Mouse (Mus musculus) midbrain, embryonic 15.5 days (tissue): ENCODE results near the gene Gm6169. TPM values are rescaled to one million over a fixed set of nuclear protein-coding genes. Genes with fewer than 3 reads are reported as not detected.
"Not testable (repeated sequence)": the region's sequence is repeated elsewhere in the genome, so short reads cannot be mapped to it uniquely, and the experiment has no call there.

Experiments
- ATAC-seq: fragments of 200-750 bp; cut with Nextera tagmentation; replicated peaks from 2 replicates; pipeline ENCODE4 v1.8.0; 2017; ENCODE audit warnings: moderate TSS enrichment
- H3K27ac ChIP-seq: fragments of 300-500 bp; sonication (generic); 2 replicates; pipeline ENCODE4 v1.5.1; 2015; ENCODE audit warnings: mild to moderate bottlenecking, inconsistent platforms
- H3K27me3 ChIP-seq: fragments of 300-500 bp; sonication (generic); replicated peaks from 2 replicates; pipeline ENCODE4 v1.6.1; 2015; ENCODE audit warnings: inconsistent platforms
- H3K36me3 ChIP-seq: fragments of 300-500 bp; sonication (generic); replicated peaks from 2 replicates; pipeline ENCODE4 v1.6.1; 2015; ENCODE audit warnings: inconsistent platforms
- H3K4me1 ChIP-seq: fragments of 300-500 bp; sonication (generic); 2 replicates; pipeline ENCODE4 v1.6.1; 2015; ENCODE audit warnings: inconsistent platforms
- H3K4me2 ChIP-seq: fragments of 300-500 bp; sonication (generic); 2 replicates; pipeline ENCODE4 v1.6.1; 2015; ENCODE audit warnings: inconsistent platforms, mild to moderate bottlenecking, moderate library complexity
- H3K4me3 ChIP-seq: fragments of 300-500 bp; sonication (generic); 2 replicates; pipeline ENCODE4 v1.5.1; 2015; ENCODE audit warnings: mild to moderate bottlenecking, inconsistent platforms
- H3K9ac ChIP-seq: fragments of 300-500 bp; sonication (generic); 2 replicates; pipeline ENCODE4 v1.6.1; 2015; ENCODE audit warnings: mild to moderate bottlenecking, inconsistent platforms
- H3K9me3 ChIP-seq: fragments of 300-500 bp; sonication (generic); 2 replicates; pipeline ENCODE4 v1.6.1; 2016; ENCODE audit warnings: inconsistent platforms
- WGBS: fragments of 180-500 bp; shearing (Covaris S2); methylation state at CpG from one replicate; pipeline ENCODE4 v1.1.7; 2015; ENCODE audit warnings: mixed read lengths; 5-methylcytosine and 5-hydroxymethylcytosine counted together
- polyA plus RNA-seq: library from polyadenylated mRNA; unstranded; fragments of >200 nt; fragmentation: Nextera tagmentation; extraction: Ambion mirVana; gene quantifications from 2 replicates; pipeline ENCODE4 v1.2.1, GENCODE M21; 2015

Gm6169 gene
- 0.64 and 0.77 TPM in 2 replicates for polyA plus RNA-seq

DNA sequence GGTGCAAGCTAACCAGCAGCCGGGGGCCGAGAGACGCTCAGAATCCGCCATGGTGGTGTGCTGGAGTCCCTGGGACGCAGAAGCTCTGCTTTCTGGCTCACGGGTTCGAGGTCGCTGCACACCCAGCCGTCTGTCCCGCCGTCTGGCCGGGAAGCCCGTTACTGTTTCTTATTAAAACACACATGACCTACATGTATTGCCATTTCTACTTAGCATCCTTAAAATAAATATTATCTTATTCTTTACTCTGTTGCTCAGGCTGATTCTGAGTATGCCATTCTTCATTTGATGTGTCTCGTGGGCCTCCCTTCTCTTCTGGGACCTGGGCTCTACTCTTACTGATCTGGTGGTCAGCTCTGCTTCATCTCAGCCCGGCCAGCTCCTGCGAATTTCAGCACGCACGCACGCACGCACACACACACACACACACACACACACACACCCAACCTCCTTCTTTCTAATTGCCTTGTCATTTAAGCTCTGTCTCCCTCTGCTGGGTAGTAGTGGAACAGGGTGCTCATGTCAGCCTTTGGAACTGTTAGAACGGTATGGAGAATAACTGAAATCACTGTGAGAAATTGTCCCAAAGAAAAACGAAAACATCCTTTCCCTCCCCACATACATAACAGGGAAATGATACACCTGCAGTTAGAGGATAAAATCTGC, at the start of gene Gm6169:
Gm6169 (minus strand) TSS at position 51 of the 666 bp plus-strand sequence.
- no peak within 1 kb of the TSS for H3K27ac ChIP-seq
- peak; percentile 60; the same call in 1 of the 2 replicates for ATAC-seq
- H3K36me3 ChIP-seq, result peaks cover 7% of the 10 kb centered on the region
- no peak within 1 kb of the TSS for H3K9ac ChIP-seq
- 78% methylated on average over 22 of the region's 22 CpGs for WGBS
- H3K9me3 ChIP-seq, result no peaks in the 10 kb centered on the region
- no peaks in the 10 kb centered on the region for H3K27me3 ChIP-seq
- no peaks in the 10 kb centered on the region for H3K4me1 ChIP-seq
- no peak within 1 kb of the TSS for H3K4me3 ChIP-seq
- H3K4me2 ChIP-seq, result no peak within 1 kb of the TSS

DNA sequence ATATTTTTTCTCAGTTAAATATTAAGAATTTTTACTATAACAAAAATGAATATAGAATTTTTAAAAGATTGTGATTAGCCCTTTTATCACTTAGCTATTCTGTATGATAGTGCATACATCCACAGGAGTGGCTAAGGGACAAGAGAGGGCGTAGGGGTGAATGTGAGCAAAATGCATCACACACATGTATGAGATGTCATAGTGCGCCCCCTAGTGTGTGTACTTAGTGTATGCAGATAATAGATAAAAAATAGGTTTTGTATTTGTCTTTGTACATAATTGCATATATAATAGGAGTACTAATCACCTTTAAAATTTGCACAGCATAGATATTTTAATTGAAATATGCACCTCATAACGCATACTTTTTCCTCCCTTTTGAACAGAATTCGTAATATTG, 46.8 kb upstream of the Gm6169 start:
- Histone ChIP-seq H3K9ac (no peak overlapping the region), H3K27me3 (no peaks in the 10 kb centered on the region), H3K27ac (no peak overlapping the region), H3K4me3 (no peak overlapping the region), H3K9me3 (no peaks in the 10 kb centered on the region), H3K36me3 (peaks cover 31% of the 10 kb centered on the region), H3K4me2 (no peak overlapping the region), H3K4me1 (no peaks in the 10 kb centered on the region)
- WGBS, result 63% methylated on average over 4 of the region's 4 CpGs
- ATAC-seq, result no peak

DNA sequence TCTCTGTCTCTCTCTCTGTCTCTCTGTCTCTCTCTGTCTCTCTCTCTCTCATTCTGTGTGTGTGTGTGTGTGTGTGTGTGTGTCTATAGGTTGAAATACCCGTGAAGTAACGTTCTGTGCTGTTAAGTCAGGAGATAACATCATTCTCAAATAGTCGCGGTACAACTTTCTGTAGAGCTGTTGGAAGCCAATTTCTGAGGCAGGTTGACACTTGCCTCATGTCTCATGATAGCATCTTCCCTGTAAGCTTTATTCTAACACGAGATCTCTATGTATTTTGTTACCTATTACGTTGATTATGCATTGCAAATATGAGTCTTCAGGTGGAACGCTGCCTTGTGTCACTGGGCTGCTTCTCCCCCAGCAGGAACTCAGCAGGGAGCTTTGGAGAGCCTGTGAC, 43.3 kb upstream of the Gm6169 start:
- no peak overlapping the region for H3K9ac ChIP-seq
- H3K27me3 ChIP-seq, result no peaks in the 10 kb centered on the region
- peaks cover 8% of the 10 kb centered on the region for H3K4me1 ChIP-seq
- H3K27ac ChIP-seq, result no peak overlapping the region
- ATAC-seq, result no peak
- H3K4me2 ChIP-seq, result no peak overlapping the region
- peaks cover 13% of the 10 kb centered on the region for H3K36me3 ChIP-seq
- 86% methylated on average over 7 of the region's 7 CpGs for WGBS
- no peak overlapping the region for H3K4me3 ChIP-seq
- no peaks in the 10 kb centered on the region for H3K9me3 ChIP-seq

DNA sequence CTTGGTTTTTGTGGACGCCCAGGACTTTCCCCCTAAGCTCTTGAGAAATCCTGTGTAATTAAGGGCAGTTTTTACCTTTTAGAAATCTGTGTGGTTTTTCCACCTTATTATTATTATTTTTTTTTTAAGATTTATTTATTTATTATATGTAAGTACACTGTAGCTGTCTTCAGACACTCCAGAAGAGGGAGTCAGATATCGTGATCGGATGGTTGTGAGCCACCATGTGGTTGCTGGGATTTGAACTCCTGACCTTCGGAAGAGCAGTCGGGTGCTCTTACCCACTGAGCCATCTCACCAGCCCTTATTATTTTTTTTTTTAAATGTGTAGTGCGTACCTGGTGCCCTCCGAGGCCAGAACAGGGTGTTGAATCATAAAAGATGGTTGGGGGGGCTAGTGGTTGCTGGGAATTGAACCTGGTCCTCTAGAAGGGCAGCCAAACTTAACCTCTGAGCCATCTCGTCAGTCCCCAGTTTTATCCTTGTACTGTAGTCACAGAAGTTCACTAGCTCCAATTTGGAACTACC, 39.4 kb upstream of the Gm6169 start:
- Histone ChIP-seq H3K4me2 (peak overlapping the region; percentile 73), H3K4me3 (peak overlapping the region; percentile 96), H3K4me1 (peaks cover 15% of the 10 kb centered on the region), H3K27ac (peak overlapping the region; percentile 94), H3K9ac (peak overlapping the region; percentile 95)
- H3K36me3 ChIP-seq, H3K9me3 ChIP-seq, H3K27me3 ChIP-seq: not testable (repeated sequence)
- ATAC-seq, result peak; percentile 19; the same call in 1 of the 2 replicates
- 33% methylated on average over 8 of the region's 8 CpGs for WGBS

DNA sequence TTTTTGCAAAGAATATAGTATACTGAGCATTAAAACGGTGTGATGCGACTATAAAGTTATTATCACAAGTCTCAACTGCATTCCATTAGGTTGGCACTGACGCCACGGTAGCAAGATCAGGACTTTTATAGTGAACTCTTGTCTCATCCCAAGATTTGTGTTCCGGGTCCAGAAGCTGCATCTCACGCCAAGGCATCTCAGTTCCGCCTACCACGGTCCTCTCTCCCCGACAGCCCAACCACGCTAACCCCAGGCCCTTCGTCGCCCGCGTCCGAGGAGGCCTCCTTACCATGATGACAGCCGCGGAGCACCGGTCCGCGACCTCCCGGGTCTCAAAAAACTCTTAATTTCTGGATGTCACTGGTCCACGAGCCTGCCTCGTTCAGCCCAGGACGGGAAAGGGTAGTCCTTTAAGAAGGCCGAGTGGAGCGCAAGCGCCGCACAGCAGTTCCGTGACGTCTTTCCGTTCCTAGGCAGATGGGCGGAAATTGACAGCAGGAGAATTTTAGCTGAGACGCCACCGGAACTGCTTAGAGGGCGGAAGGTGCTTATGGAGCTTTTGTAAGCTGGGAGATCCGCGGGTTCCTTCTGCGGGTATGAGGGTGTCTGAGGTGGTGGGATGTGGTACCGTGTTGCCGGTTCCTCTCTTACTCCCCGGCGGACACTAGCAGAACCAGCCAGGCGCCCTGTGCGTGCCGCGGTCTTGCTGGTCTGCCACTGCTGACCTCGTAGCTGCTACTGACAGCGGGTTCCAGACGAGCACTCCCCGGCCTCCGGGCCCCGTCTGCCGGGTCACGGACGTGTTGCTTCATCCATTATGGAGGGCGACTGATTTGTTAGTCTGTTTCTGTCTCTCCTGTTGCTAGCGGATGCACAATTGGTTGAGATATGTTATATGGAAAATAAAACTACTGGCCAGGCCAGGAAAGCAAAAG, 38.7 kb upstream of the Gm6169 start, which contains the start of the genes Gfm2 and Nsa2:
Gfm2 (plus strand) TSS at position 472 of the 935 bp plus-strand sequence.
Nsa2 (minus strand) TSS at position 472 of the 935 bp plus-strand sequence.
- no peaks in the 10 kb centered on the region for H3K27me3 ChIP-seq
- no peaks in the 10 kb centered on the region for H3K9me3 ChIP-seq
- under 1% methylated on average over 57 of the region's 57 CpGs for WGBS
- peaks cover 12% of the 10 kb centered on the region for H3K36me3 ChIP-seq
- H3K4me2 ChIP-seq, result peak within 1 kb of the TSS; percentile 73
- H3K27ac ChIP-seq, result peak within 1 kb of the TSS; percentile 94
- peak within 1 kb of the TSS; percentile 95 for H3K9ac ChIP-seq
- peak; percentile 99 for ATAC-seq
- H3K4me1 ChIP-seq, result peaks cover 15% of the 10 kb centered on the region
- peak within 1 kb of the TSS; percentile 96 for H3K4me3 ChIP-seq

DNA sequence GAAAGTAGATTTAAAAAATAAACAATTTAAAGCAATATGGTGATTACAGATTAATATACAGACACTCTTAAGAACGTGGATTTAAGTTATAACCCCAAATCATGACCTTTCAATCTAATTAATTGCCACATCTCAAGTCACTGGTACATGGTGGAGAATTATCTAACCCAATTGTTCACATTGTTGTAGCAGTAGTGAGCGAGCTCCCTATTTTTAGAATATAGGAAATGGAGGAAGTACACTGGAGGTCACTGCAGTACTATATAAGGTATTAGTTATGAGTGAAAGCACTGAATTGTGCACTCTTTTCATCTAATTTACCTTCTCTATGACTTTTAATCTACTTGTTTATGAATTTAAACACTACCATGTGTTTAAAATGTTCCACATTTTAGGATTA, 31.4 kb upstream of the Gm6169 start:
- H3K27me3 ChIP-seq, H3K9ac ChIP-seq, H3K27ac ChIP-seq, ATAC-seq, H3K4me1 ChIP-seq, H3K4me2 ChIP-seq, H3K9me3 ChIP-seq, H3K4me3 ChIP-seq: not testable (repeated sequence)
- no CpG with 5 or more reads among the region's 2 CpGs for WGBS
- peaks cover 29% of the 10 kb centered on the region for H3K36me3 ChIP-seq

DNA sequence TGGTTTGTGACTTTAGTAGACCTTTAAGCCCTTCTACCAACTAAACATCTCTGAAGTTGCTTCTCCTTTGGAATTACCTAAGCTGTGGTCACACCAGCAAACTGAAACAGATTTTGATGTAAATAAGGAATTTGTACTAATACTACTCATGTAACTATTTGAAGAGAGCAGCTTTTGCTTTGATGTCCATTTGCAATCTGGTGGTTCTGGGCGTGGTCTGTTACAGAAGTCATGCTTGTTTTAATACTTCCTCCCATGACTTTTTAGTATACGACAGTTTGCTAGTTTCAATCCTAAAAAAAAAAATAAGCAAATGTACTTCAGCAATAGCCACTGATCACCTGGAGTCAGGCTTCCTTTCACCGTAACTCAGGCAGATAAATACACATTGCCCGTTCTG, 30.6 kb upstream of the Gm6169 start:
- WGBS, result 88% methylated on average over 4 of the region's 4 CpGs
- H3K9ac ChIP-seq, ATAC-seq, H3K9me3 ChIP-seq, H3K27ac ChIP-seq, H3K27me3 ChIP-seq, H3K4me3 ChIP-seq, H3K4me1 ChIP-seq, H3K4me2 ChIP-seq: not testable (repeated sequence)
- H3K36me3 ChIP-seq, result peaks cover 26% of the 10 kb centered on the region

DNA sequence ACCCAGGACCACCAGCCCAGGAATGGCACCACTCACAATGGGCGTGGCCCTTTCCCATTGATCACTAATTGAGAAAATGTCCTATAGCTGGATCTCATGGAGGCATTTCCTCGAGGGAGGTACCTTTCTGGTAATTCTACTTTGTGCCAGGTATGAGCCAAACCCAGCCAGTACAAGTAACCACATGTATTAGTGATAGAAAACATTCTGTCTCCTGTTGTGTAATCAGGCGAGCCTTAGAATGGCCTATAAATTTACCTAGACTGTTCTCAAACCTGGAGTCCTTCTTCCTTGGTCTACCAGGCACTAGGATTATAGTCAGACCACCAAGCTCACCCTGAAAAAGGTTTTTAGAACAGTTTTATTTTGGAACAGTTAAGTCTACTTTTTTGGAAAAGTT, 22.3 kb upstream of the Gm6169 start:
- no peaks in the 10 kb centered on the region for H3K4me1 ChIP-seq
- no peaks in the 10 kb centered on the region for H3K27me3 ChIP-seq
- ATAC-seq, result no peak
- H3K4me3 ChIP-seq, result no peak overlapping the region
- H3K4me2 ChIP-seq, result no peak overlapping the region
- H3K36me3 ChIP-seq, result peaks cover 35% of the 10 kb centered on the region; the same call in 1 of the 2 replicates
- WGBS, result 79% methylated on average over 3 of the region's 3 CpGs
- no peaks in the 10 kb centered on the region for H3K9me3 ChIP-seq
- H3K9ac ChIP-seq, result no peak overlapping the region
- H3K27ac ChIP-seq, result no peak overlapping the region

DNA sequence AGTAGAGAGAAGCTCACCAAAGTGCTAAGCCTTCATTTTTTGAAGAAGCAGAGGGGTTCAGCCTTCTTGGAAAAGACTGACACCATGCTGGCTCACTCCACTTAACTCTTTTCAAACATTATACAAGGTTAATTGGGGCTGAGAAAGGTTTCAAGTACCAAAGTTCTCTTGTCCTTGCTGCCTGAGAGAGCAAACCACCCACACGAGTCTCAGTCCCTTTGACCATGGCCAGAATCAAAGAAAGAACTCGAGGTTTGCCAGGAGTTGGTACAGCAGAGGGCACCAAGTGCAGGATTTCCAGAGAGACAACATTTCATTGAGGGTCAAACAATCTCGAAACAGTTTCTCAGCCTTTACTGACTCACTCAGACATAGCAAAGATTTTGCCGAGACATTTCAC, 10.0 kb upstream of the Gm6169 start:
- Histone ChIP-seq H3K9me3 (no peaks in the 10 kb centered on the region), H3K4me1 (no peaks in the 10 kb centered on the region), H3K4me3 (no peak overlapping the region), H3K27ac (no peak overlapping the region), H3K4me2 (no peak overlapping the region), H3K36me3 (peaks cover 17% of the 10 kb centered on the region; the same call in 1 of the 2 replicates), H3K9ac (no peak overlapping the region), H3K27me3 (no peaks in the 10 kb centered on the region)
- WGBS, result 83% methylated on average over 4 of the region's 4 CpGs
- no peak for ATAC-seq

DNA sequence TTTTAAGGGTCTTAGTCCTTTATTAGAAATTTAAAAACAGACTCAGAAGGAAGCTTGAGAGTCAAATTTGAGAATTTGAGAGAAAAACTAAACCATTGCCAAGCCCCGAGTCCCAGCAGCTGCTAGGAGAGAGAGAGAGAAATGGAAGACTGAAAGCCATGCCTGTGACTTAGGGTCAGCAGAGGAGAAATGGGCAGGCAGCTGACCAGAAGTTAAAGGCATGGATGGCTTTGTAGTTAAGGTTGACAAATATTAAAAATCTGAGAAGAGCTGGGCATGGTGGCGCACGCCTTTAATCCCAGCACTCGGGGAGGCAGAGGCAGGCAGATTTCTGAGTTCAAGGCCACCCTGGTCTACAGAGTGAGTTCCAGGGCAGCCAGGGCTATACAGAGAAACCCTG, 8.7 kb upstream of the Gm6169 start:
- H3K4me2 ChIP-seq, H3K9ac ChIP-seq, H3K27me3 ChIP-seq, H3K27ac ChIP-seq, ATAC-seq, H3K4me3 ChIP-seq, H3K9me3 ChIP-seq, H3K4me1 ChIP-seq: not testable (repeated sequence)
- peaks cover 13% of the 10 kb centered on the region; the same call in 1 of the 2 replicates for H3K36me3 ChIP-seq
- 95% methylated on average over 4 of the region's 4 CpGs for WGBS

DNA sequence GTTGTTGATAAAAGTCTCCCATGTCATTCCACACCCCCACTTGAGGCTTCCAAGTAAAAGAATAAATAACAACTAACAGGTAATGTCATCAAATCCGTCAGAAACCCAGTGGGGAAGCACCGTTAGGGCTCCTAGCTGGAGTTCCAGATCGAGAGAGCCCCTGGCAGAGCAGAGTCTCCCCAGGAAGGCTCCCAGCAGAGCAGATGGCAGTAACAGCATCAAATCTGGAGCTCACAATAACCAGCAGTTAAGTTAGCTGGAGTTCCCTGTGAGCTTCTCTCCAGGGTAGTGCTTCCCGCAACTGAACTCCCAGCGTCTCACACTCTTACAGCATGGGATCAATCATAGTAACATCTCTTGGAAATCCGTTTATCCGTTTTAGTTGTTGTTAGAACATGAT, 6.0 kb upstream of the Gm6169 start:
- 67% methylated on average over 7 of the region's 7 CpGs for WGBS
- no peak for ATAC-seq
- no peak overlapping the region for H3K9ac ChIP-seq

DNA sequence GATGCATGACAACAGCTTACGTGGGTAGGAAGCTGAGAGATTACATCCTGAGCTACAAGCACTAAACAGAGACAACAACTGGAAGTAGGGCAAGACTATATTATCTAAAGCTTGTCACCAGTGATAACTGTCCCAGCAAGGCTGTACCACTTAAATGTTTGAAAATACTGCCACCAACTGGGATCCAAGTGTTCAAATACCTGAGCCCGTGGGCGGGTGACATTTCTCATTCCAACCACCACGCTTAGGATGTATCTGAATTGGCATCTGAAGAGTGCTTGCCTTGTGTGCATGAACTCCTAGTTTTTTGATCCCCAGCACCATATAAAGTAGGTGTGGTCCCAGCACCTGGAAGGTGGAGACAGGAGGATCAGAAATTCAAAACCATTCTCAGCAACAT, 3.3 kb downstream of the Gm6169 start:
- 88% methylated on average over 4 of the region's 4 CpGs for WGBS
- ATAC-seq, result no peak
- H3K4me3 ChIP-seq, result no peak overlapping the region

More for the DNA sequence above, 6.0 kb upstream of the Gm6169 start:
- Histone ChIP-seq H3K27ac (no peak overlapping the region), H3K36me3 (peaks cover 3% of the 10 kb centered on the region; the same call in 1 of the 2 replicates), H3K4me1 (no peaks in the 10 kb centered on the region), H3K4me3 (no peak overlapping the region), H3K9me3 (no peaks in the 10 kb centered on the region), H3K4me2 (no peak overlapping the region), H3K27me3 (no peaks in the 10 kb centered on the region)

More for the DNA sequence above, 3.3 kb downstream of the Gm6169 start:
- H3K27ac ChIP-seq, result no peak overlapping the region
- no peaks in the 10 kb centered on the region for H3K4me1 ChIP-seq
- H3K36me3 ChIP-seq, result peaks cover 7% of the 10 kb centered on the region
- no peak overlapping the region for H3K4me2 ChIP-seq
- H3K27me3 ChIP-seq, result no peaks in the 10 kb centered on the region
- H3K9me3 ChIP-seq, result no peaks in the 10 kb centered on the region
- H3K9ac ChIP-seq, result no peak overlapping the region
